Mouse (Mus musculus) MEL (cell line): ENCODE data around the gene Dnaja3. TPM values are rescaled to one million over a fixed set of nuclear protein-coding genes. Genes with fewer than 3 reads are reported as not detected.

ENCODE experiments used
- DNase-seq: peaks from one replicate; pipeline ENCODE4 v3.0.0; 2011; ENCODE audit warnings: low read depth, low spot score
- H3K27ac ChIP-seq: 2 replicates; pipeline ENCODE4 v1.5.1; 2012; ENCODE audit warnings: low read depth, mild to moderate bottlenecking, control low read depth, low read length, moderate library complexity; ENCODE audit not compliant: control insufficient read depth
- H3K27me3 ChIP-seq, 2 experiments: fragments of 150-350 bp in 1 of 2; sonication (generic) in 1 of 2; 2 replicates each; pipeline ENCODE4 v1.6.1; 2012; ENCODE audit warnings: low read length in 2 of 2, mild to moderate bottlenecking in 2 of 2, improper control_type of control experiment in 1 of 2, moderate library complexity in 1 of 2; ENCODE audit not compliant: insufficient read depth in 2 of 2, control insufficient read depth in 1 of 2
- H3K36me3 ChIP-seq, 2 experiments: 2 replicates each; pipeline ENCODE4 v1.6.1; 2012 to 2014; ENCODE audit warnings: low read length in 2 of 2, improper control_type of control experiment in 1 of 2, inconsistent platforms in 1 of 2, mild to moderate bottlenecking in 1 of 2; ENCODE audit not compliant: insufficient read depth in 2 of 2, control insufficient read depth in 1 of 2
- H3K4me1 ChIP-seq, 2 experiments: fragments of 150-350 bp in 1 of 2; sonication (generic) in 1 of 2; 2 replicates each; pipeline ENCODE4 v1.6.1; 2012; ENCODE audit warnings: low read length in 2 of 2, improper control_type of control experiment in 1 of 2, mild to moderate bottlenecking in 1 of 2; ENCODE audit not compliant: insufficient read depth in 2 of 2, control insufficient read depth in 1 of 2
- H3K4me3 ChIP-seq, 2 experiments: fragments of 150-350 bp in 1 of 2; sonication (generic) in 1 of 2; 2 replicates each; pipeline ENCODE4 v1.5.1; 2012; ENCODE audit warnings: low read depth in 2 of 2, low read length in 2 of 2, mild to moderate bottlenecking in 2 of 2, moderate library complexity in 2 of 2, control low read depth in 1 of 2, improper control_type of control experiment in 1 of 2; ENCODE audit not compliant: control insufficient read depth in 1 of 2, insufficient read depth in 1 of 2
- H3K79me2 ChIP-seq: 2 replicates; pipeline ENCODE4 v1.6.1; 2012; ENCODE audit warnings: mild to moderate bottlenecking, low read length, moderate library complexity; ENCODE audit not compliant: control insufficient read depth, poor library complexity, insufficient read depth
- H3K9ac ChIP-seq: 2 replicates; pipeline ENCODE4 v1.6.1; 2012; ENCODE audit warnings: low read depth, mild to moderate bottlenecking, control low read depth, low read length, moderate library complexity; ENCODE audit not compliant: control insufficient read depth, poor library complexity, severe bottlenecking
- H3K9me3 ChIP-seq: fragments of 150-350 bp; sonication (generic); replicated peaks from 2 replicates; pipeline ENCODE4 v1.6.1; 2012; ENCODE audit warnings: mild to moderate bottlenecking, low read length, improper control_type of control experiment, moderate library complexity; ENCODE audit not compliant: insufficient read depth
- CHD1 ChIP-seq: IDR thresholded peaks from 2 replicates; pipeline ENCODE4 v1.6.1; 2012; ENCODE audit warnings: low read depth, mild to moderate bottlenecking, inconsistent platforms, low read length, improper control_type of control experiment
- CTCF ChIP-seq, 3 experiments: IDR thresholded peaks in 2 of 3; conservative IDR thresholded peaks in 1 of 3; 2 replicates each; pipeline ENCODE4 v1.5.1; 2011 to 2012; ENCODE audit warnings: low read length in 3 of 3, low read depth in 2 of 3, mild to moderate bottlenecking in 2 of 3, improper control_type of control experiment in 1 of 3, inconsistent platforms in 1 of 3, mixed read lengths in 1 of 3, moderate library complexity in 1 of 3; ENCODE audit not compliant: control insufficient read depth in 1 of 3, insufficient read depth in 1 of 3, poor library complexity in 1 of 3, severe bottlenecking in 1 of 3
- KAT2A ChIP-seq: conservative IDR thresholded peaks from 2 replicates; pipeline ENCODE4 v1.6.1; 2012; ENCODE audit warnings: low read depth, low read length, improper control_type of control experiment, inconsistent platforms
- MAFK ChIP-seq: IDR thresholded peaks from 2 replicates; pipeline ENCODE4 v1.6.1; 2011; ENCODE audit warnings: low read depth, mild to moderate bottlenecking, low read length, improper control_type of control experiment, borderline replicate concordance
- MEF2A ChIP-seq: IDR thresholded peaks from 2 replicates; pipeline ENCODE4 v1.6.1; 2014; ENCODE audit warnings: low read depth, mild to moderate bottlenecking, inconsistent platforms, low read length, improper control_type of control experiment; ENCODE audit not compliant: poor library complexity, insufficient replicate concordance, severe bottlenecking; ENCODE audit errors: extremely low read depth
- MXI1 ChIP-seq: IDR thresholded peaks from 2 replicates; pipeline ENCODE4 v1.6.1; 2011; ENCODE audit warnings: mild to moderate bottlenecking, low read depth, low read length, improper control_type of control experiment
- MYC ChIP-seq: IDR thresholded peaks from 2 replicates; pipeline ENCODE4 v1.6.1; 2011; ENCODE audit warnings: low read depth, mild to moderate bottlenecking, low read length, improper control_type of control experiment, moderate library complexity
- NELFE ChIP-seq: IDR thresholded peaks from 2 replicates; pipeline ENCODE4 v1.6.1; 2011; ENCODE audit warnings: low read depth, low read length, improper control_type of control experiment
- NRF1 ChIP-seq: IDR thresholded peaks from 2 replicates; pipeline ENCODE4 v1.6.1; 2014; ENCODE audit warnings: low read depth, mild to moderate bottlenecking, inconsistent platforms, low read length, improper control_type of control experiment, moderate library complexity; ENCODE audit not compliant: poor library complexity, insufficient read depth, severe bottlenecking
- POLR2A ChIP-seq, 2 experiments: IDR thresholded peaks; 2 replicates each; pipeline ENCODE4 v1.6.1; 2011 to 2012; ENCODE audit warnings: low read length in 2 of 2, mild to moderate bottlenecking in 2 of 2, control low read depth in 1 of 2, improper control_type of control experiment in 1 of 2, low read depth in 1 of 2, moderate library complexity in 1 of 2; ENCODE audit not compliant: control insufficient read depth in 1 of 2, insufficient read depth in 1 of 2, poor library complexity in 1 of 2
- RAD21 ChIP-seq: IDR thresholded peaks from 2 replicates; pipeline ENCODE4 v1.6.1; 2011; ENCODE audit warnings: mild to moderate bottlenecking, low read depth, low read length, improper control_type of control experiment
- SMC3 ChIP-seq: IDR thresholded peaks from 2 replicates; pipeline ENCODE4 v1.6.1; 2011; ENCODE audit warnings: low read depth, low read length, improper control_type of control experiment
- USF2 ChIP-seq, 2 experiments: IDR thresholded peaks; 2 replicates each; pipeline ENCODE4 v1.6.1; 2011 to 2012; ENCODE audit warnings: improper control_type of control experiment in 2 of 2, low read length in 2 of 2, borderline replicate concordance in 1 of 2, inconsistent platforms in 1 of 2, low read depth in 1 of 2, mild to moderate bottlenecking in 1 of 2; ENCODE audit not compliant: insufficient read depth in 1 of 2
- ZMIZ1 ChIP-seq: IDR thresholded peaks from 2 replicates; pipeline ENCODE4 v1.6.1; 2012; ENCODE audit warnings: low read depth, mild to moderate bottlenecking, inconsistent platforms, low read length, improper control_type of control experiment, moderate library complexity
- ZNF384 ChIP-seq: IDR thresholded peaks from 2 replicates; pipeline ENCODE4 v1.6.1; 2012; ENCODE audit warnings: low read depth, mild to moderate bottlenecking, inconsistent platforms, low read length, improper control_type of control experiment
- polyA plus RNA-seq, 2 experiments: library from polyadenylated mRNA; stranded (reverse) in 1 of 2; unstranded in 1 of 2; fragments of >175 nt in 1 of 2; fragments of >200 nt in 1 of 2; gene quantifications; 2 replicates each; pipeline versions ENCODE4 v1.2.1 to v1.2.4; 2012; ENCODE audit warnings: low replicate concordance in 2 of 2, low read depth in 1 of 2; ENCODE audit not compliant: insufficient read length in 2 of 2, insufficient read depth in 1 of 2, missing spikeins in 1 of 2
- total RNA-seq: library from RNA; depleted of rRNA; stranded (reverse); fragments of 300-350 nt; gene quantifications from 2 replicates; pipeline ENCODE4 v1.2.3, GENCODE M21; 2012

Dnaja3 gene
- total and polyA plus RNA-seq, 3 experiments: 91.8 to 94.3 TPM; not detected in 1

- Histone ChIP-seq H3K36me3 (peaks cover 0 to 1% of the 10 kb centered on the region in 2 experiments; a peak in 1 of 4 replicates), H3K27me3 (no peaks in the 10 kb centered on the region), H3K79me2 (no peaks in the 10 kb centered on the region), H3K27ac (no peak overlapping the region), H3K9ac (no peak overlapping the region), H3K4me1 (no peaks in the 10 kb centered on the region), H3K9me3 (no peaks in the 10 kb centered on the region), H3K4me3 (no peak overlapping the region)
- no peak for TF ChIP-seq POLR2A (IDR thresholded peaks at IDR 0.05; ENCODE audit: control insufficient read depth in 1 of 2, insufficient read depth in 1 of 2, low read depth in 1 of 2, low read length in 2 of 2, poor library complexity in 1 of 2)
- no peak for DNase-seq
Observed at GRCm38 (mm10) chr16:4642937-4643336, 3.1 kb downstream of the Dnaja3 start.

GRCm38 (mm10) chr16:4643670-4644419 is 4.1 kb downstream of the Dnaja3 start:
- no peak overlapping the region for H3K9ac ChIP-seq
- H3K4me1 ChIP-seq: no peaks in the 10 kb centered on the region
- DNase-seq: no peak
- no peaks in the 10 kb centered on the region for H3K36me3 ChIP-seq
- no peak overlapping the region for H3K27ac ChIP-seq
- TF ChIP-seq RAD21 (no peak), NRF1 (no peak), NELFE (no peak), USF2 (IDR thresholded peaks at IDR 0.05; ENCODE audit: borderline replicate concordance in 1 of 2, insufficient read depth in 1 of 2, low read depth in 1 of 2, low read length in 2 of 2) (no peak), MXI1 (no peak), CHD1 (no peak), MYC (no peak), SMC3 (no peak), ZMIZ1 (no peak)
- H3K27me3 ChIP-seq: no peaks in the 10 kb centered on the region
- no peaks in the 10 kb centered on the region for H3K79me2 ChIP-seq
- H3K4me3 ChIP-seq: no peak overlapping the region
- H3K9me3 ChIP-seq: no peaks in the 10 kb centered on the region

- TF ChIP-seq KAT2A (no peak), MEF2A (no peak), CTCF (IDR thresholded peaks at IDR 0.05 in 2 of 3, conservative IDR thresholded peaks at IDR 0.05 in 1 of 3; ENCODE audit: control insufficient read depth in 1 of 3, insufficient read depth in 1 of 3, low read depth in 2 of 3, low read length in 3 of 3, poor library complexity in 1 of 3, severe bottlenecking in 1 of 3) (no peak), MAFK (no peak), SMC3 (no peak), ZNF384 (no peak)
Observed at GRCm38 (mm10) chr16:4645867-4646266, 6.1 kb downstream of the Dnaja3 start.

More at GRCm38 (mm10) chr16:4645867-4646266, 6.1 kb downstream of the Dnaja3 start:
- Histone ChIP-seq H3K4me3 (no peak overlapping the region), H3K27me3 (no peaks in the 10 kb centered on the region), H3K9ac (no peak overlapping the region), H3K79me2 (no peaks in the 10 kb centered on the region), H3K4me1 (no peaks in the 10 kb centered on the region), H3K27ac (no peak overlapping the region), H3K9me3 (no peaks in the 10 kb centered on the region), H3K36me3 (no peaks in the 10 kb centered on the region)
- DNase-seq: no peak
